Mouse (Mus musculus): Measurements from ENCODE around the gene Smap2.

DNA sequence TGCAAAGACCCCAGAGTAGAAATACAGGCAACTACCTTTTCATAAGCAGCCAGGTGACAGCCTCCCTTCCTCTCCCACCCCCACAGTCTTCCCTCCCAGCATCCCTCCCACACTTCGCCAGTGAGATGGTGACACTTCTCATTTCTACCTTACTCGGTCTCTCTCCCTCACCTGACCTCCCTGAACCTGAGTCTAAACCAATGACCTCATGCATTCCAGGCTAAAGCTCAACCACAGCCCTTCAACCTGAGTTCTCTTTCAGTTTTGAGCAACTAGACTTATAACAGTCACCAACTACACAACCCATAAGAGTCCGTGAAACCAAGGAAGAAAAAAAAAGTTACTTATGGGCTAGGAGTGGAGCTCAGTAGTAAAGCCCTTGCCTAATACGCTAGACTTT, 29.7 kb downstream of the Smap2 start:
- TF ChIP-seq CTCF (IDR thresholded peaks at IDR 0.05; ENCODE audit: low read depth, low read length) (no peak), POLR2A (IDR thresholded peaks at IDR 0.05; ENCODE audit: borderline replicate concordance, low read depth, low read length) (no peak)
